Mouse (Mus musculus) limb, embryonic 14.5 days (tissue): ENCODE measurements around the gene Lax1. TPM values are rescaled to one million over a fixed set of nuclear protein-coding genes. Genes with fewer than 3 reads are reported as not detected.

ENCODE experiments used
- ATAC-seq: fragments of 200-750 bp; cut with Nextera tagmentation; 2 replicates; pipeline ENCODE4 v1.8.0; 2017; ENCODE audit warnings: low read depth, moderate number of reproducible peaks, moderate TSS enrichment; ENCODE audit not compliant: low FRiP score
- DNase-seq: peaks from one replicate; pipeline ENCODE4 v3.0.0-alpha.2; 2015; ENCODE audit warnings: low spot score
- H3K27ac ChIP-seq: fragments of 300-500 bp; sonication (generic); replicated peaks from 2 replicates; pipeline ENCODE4 v1.5.1; 2014; ENCODE audit warnings: low read depth, mild to moderate bottlenecking, low read length, moderate library complexity, mixed read lengths
- H3K27me3 ChIP-seq: fragments of 300-500 bp; sonication (generic); 2 replicates; pipeline ENCODE4 v1.6.1; 2014; ENCODE audit warnings: low read length, mixed read lengths; ENCODE audit not compliant: control insufficient read depth, insufficient read depth
- H3K36me3 ChIP-seq: fragments of 300-500 bp; sonication (generic); 2 replicates; pipeline ENCODE4 v1.6.1; 2014; ENCODE audit warnings: mild to moderate bottlenecking, low read length, moderate library complexity, mixed read lengths; ENCODE audit not compliant: control insufficient read depth, insufficient read depth
- H3K4me1 ChIP-seq: fragments of 300-500 bp; sonication (generic); 2 replicates; pipeline ENCODE4 v1.6.1; 2014; ENCODE audit warnings: antibody characterized with exemption, low read length, mixed read lengths; ENCODE audit not compliant: control insufficient read depth, insufficient read depth
- H3K4me2 ChIP-seq: fragments of 300-500 bp; sonication (generic); replicated peaks from 2 replicates; pipeline ENCODE4 v1.6.1; 2014; ENCODE audit warnings: low read depth, mild to moderate bottlenecking, low read length, moderate library complexity; ENCODE audit not compliant: severe bottlenecking
- H3K4me3 ChIP-seq: fragments of 300-500 bp; sonication (generic); replicated peaks from 2 replicates; pipeline ENCODE4 v1.5.1; 2014; ENCODE audit warnings: low read length
- H3K9ac ChIP-seq: fragments of 300-500 bp; sonication (generic); 2 replicates; pipeline ENCODE4 v1.6.1; 2014; ENCODE audit warnings: mild to moderate bottlenecking, low read depth, low read length, moderate library complexity; ENCODE audit not compliant: severe bottlenecking
- H3K9me3 ChIP-seq: fragments of 300-500 bp; sonication (generic); 2 replicates; pipeline ENCODE4 v1.6.1; 2016; ENCODE audit warnings: low read length; ENCODE audit not compliant: control insufficient read depth
- POLR2A ChIP-seq: fragments of 200-500 bp; IDR thresholded peaks from 2 replicates; pipeline ENCODE4 v1.8.0; 2012; ENCODE audit warnings: inconsistent platforms, mild to moderate bottlenecking, moderate library complexity, borderline replicate concordance; ENCODE audit not compliant: insufficient read depth, insufficient read length; ENCODE audit errors: extremely low read depth
- WGBS: fragments of 180-500 bp; shearing (Covaris S2); extraction: QIAGEN DNeasy Blood & Tissue Kit; methylation state at CpG from one replicate; pipeline ENCODE4 v1.1.7; 2014; 5-methylcytosine and 5-hydroxymethylcytosine counted together
- polyA plus RNA-seq, 2 experiments: library from polyadenylated mRNA; depleted of rRNA in 1 of 2; stranded (reverse) in 1 of 2; unstranded in 1 of 2; fragments of >200 nt; fragmentation: Nextera tagmentation in 1 of 2; extraction: Ambion mirVana in 1 of 2; gene quantifications; 2 replicates each; pipeline versions ENCODE4 v1.2.1 to v1.2.3; 2012 to 2014

Gene Lax1
- polyA plus RNA-seq (2012; rRNA removed) (1.3 and 1.7 TPM in 2 replicates), polyA plus RNA-seq (2014; fragmentation: Nextera tagmentation; extraction: Ambion mirVana) (0.18 and 0.58 TPM in 2 replicates)

GRCm38 (mm10) chr1:133689897-133690296, at the start of gene Lax1:
Gene Lax1, minus strand, starts transcription at chr1:133690108.
- H3K9me3 ChIP-seq: no peaks in the 10 kb centered on the region
- H3K27ac ChIP-seq: no peak within 1 kb of the TSS
- no peaks in the 10 kb centered on the region for H3K36me3 ChIP-seq
- ATAC-seq: no peak
- WGBS: 13% methylated on average over 6 of the region's 6 CpGs
- no peaks in the 10 kb centered on the region for H3K27me3 ChIP-seq
- H3K4me3 ChIP-seq: no peak within 1 kb of the TSS
- H3K4me2 ChIP-seq: no peak within 1 kb of the TSS
- no peak for DNase-seq
- H3K4me1 ChIP-seq: peaks cover 14% of the 10 kb centered on the region
- TF ChIP-seq POLR2A: no peak
- H3K9ac ChIP-seq: no peak within 1 kb of the TSS

DNA sequence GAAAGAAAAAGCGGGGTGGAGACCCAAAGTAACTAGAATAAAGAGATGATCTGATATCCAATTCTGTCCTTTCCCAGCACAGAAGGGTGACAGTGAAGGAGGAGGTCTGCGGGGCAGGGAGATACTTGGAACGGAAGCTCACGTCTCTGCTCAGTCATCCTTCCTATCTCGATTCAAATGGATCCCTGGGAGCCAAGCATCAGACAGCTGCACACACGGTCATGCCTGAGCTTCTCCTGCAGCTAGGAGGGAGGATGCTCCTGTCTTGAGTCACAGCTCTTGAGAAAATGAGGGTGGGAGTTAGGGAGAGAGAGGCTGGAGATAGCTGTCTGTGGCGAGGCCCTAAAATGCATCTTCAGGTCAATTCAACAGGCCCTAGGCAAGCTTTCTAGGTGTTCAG, 46.8 kb upstream of the Lax1 start:
- Histone ChIP-seq H3K27me3 (0 out of 2 replicates have a peak, but pooled peaks cover 4% of the 10 kb centered on the region), H3K4me2 (no peak overlapping the region), H3K36me3 (peaks cover 13% of the 10 kb centered on the region), H3K9me3 (no peaks in the 10 kb centered on the region), H3K4me1 (peaks cover 20% of the 10 kb centered on the region), H3K9ac (no peak overlapping the region), H3K4me3 (no peak overlapping the region), H3K27ac (no peak overlapping the region)
- ATAC-seq: no peak
- no peak for TF ChIP-seq POLR2A
- no peak for DNase-seq
- WGBS: 74% methylated on average over 7 of the region's 7 CpGs

DNA sequence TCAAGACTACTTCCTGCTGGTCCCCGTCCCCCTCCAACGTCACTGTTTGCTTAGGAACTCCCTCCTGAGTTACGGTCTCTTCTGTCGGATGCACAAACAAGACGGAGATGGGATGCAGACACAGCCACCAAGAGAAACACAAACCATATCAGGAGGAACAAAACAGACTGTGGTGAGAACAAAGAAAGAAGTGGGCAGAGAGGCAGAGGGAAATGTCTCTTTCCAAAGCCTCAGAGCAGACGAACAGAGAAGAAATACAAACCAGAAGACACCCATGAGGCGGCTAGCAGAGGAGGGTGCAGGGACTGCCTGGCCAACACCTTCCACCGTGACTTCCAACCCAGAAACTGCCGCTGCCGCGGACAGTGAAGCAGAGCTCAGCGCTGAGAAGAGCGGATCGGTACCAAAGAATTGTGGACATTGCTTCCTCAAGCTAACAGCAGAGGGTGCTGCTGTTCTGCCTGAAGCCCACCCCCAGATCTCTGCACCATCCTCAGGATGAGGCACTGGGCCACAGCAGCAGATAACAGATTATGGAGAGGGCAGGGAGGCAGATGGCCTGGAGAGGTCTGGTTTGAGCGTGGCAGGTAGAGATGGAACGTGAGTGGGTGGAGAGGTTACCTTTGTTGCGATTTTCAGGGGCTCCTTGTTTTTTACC, 46.2 kb upstream of the Lax1 start:
- peak overlapping the region; percentile 59 for H3K9ac ChIP-seq
- peak; percentile 85 for DNase-seq
- peak overlapping the region; percentile 42 for H3K4me2 ChIP-seq
- ATAC-seq: peak; percentile 83
- H3K4me3 ChIP-seq: peak overlapping the region; percentile 27
- 10% methylated on average over 17 of the region's 17 CpGs for WGBS
- no peaks in the 10 kb centered on the region for H3K9me3 ChIP-seq
- TF ChIP-seq POLR2A: 0 out of 2 replicates have a peak, but pooled peaks have one; percentile 32
- no peak overlapping the region for H3K27ac ChIP-seq
- H3K36me3 ChIP-seq: peaks cover 18% of the 10 kb centered on the region
- H3K27me3 ChIP-seq: 0 out of 2 replicates have a peak, but pooled peaks cover 4% of the 10 kb centered on the region
- peaks cover 15% of the 10 kb centered on the region for H3K4me1 ChIP-seq

DNA sequence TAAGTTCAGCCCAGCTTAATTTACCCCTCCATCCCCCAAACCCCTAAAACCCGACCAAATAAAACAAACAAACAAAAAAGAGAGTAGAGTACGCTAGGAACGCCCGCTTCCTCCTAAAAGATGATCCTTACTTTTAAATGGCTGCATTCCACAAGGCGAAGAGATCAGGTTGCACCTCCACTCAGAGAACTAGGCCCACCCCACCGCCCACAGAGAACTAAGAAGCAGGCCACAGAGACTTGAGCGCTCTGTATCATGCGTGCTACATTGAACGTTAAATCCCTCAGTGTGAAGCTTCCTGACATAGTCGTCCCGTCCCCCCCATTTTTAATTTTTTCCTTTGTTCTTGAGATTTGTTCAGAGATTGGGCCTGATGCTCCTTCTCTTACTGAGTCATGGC, 42.9 kb upstream of the Lax1 start:
- Histone ChIP-seq H3K4me2 (no peak overlapping the region), H3K4me1 (peaks cover 12% of the 10 kb centered on the region), H3K27ac (no peak overlapping the region), H3K4me3 (no peak overlapping the region), H3K36me3 (peaks cover 47% of the 10 kb centered on the region), H3K9me3 (no peaks in the 10 kb centered on the region), H3K27me3 (no peaks in the 10 kb centered on the region), H3K9ac (no peak overlapping the region)
- TF ChIP-seq POLR2A: no peak
- ATAC-seq (peak; percentile 47; the same call in 1 of the 2 replicates), DNase-seq (peak; percentile 45)
- 21% methylated on average over 11 of the region's 11 CpGs for WGBS

DNA sequence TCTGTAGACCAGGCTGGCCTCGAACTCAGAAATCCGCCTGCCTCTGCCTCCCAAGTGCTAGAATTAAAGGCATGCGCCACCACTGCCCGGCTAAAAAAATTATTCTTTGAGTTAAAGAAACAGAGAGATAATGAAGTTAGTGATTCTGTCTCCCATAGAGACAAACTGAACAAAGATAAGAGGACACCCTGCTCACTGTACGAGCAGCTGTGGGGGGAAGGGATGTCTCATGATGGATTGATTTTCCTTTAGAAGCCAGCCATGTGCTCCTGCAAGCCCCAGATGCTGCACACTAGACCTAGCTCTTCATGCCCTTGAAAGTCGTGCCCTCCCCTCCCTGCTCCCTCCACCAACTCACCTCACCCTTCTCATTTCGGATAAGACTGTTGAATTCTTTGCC, 38.4 kb upstream of the Lax1 start:
- H3K4me2 ChIP-seq: no peak overlapping the region
- H3K27ac ChIP-seq: no peak overlapping the region
- peaks cover 49% of the 10 kb centered on the region for H3K36me3 ChIP-seq
- H3K27me3 ChIP-seq: no peaks in the 10 kb centered on the region
- H3K4me3 ChIP-seq: no peak overlapping the region
- DNase-seq (no peak), ATAC-seq (no peak)
- H3K4me1 ChIP-seq: peaks cover 8% of the 10 kb centered on the region
- H3K9ac ChIP-seq: no peak overlapping the region
- TF ChIP-seq POLR2A: no peak
- no peaks in the 10 kb centered on the region for H3K9me3 ChIP-seq
- 83% methylated on average over 7 of the region's 7 CpGs for WGBS
